Mouse (Mus musculus) midbrain, embryonic 16.5 days (tissue): ENCODE measurements at regions not wholly inside any gene's neighbourhood (a gene's known extent, or its start where the extent isn't known, plus 50 kb on each side); places are given as distances from the start of the nearest gene placed in this dataset.
"Not testable (repeated sequence)": the region's sequence is repeated elsewhere in the genome, so short reads cannot be mapped to it uniquely, and the experiment has no call there.

Experiments used
- ATAC-seq: fragments of 200-750 bp; cut with Nextera tagmentation; 2 replicates; pipeline ENCODE4 v1.8.0; 2017; ENCODE audit warnings: moderate TSS enrichment
- H3K27ac ChIP-seq: fragments of 300-500 bp; sonication (generic); 2 replicates; pipeline ENCODE4 v1.5.1; 2014; ENCODE audit warnings: mild to moderate bottlenecking, low read length, mixed read lengths
- H3K27me3 ChIP-seq: fragments of 300-500 bp; sonication (generic); 2 replicates; pipeline ENCODE4 v1.6.1; 2014; ENCODE audit warnings: low read depth, low read length, mixed read lengths; ENCODE audit not compliant: control insufficient read depth, insufficient read depth
- H3K36me3 ChIP-seq: fragments of 300-500 bp; sonication (generic); 2 replicates; pipeline ENCODE4 v1.6.1; 2014; ENCODE audit warnings: mild to moderate bottlenecking, low read length, moderate library complexity, mixed read lengths; ENCODE audit not compliant: control insufficient read depth, insufficient read depth
- H3K4me1 ChIP-seq: fragments of 300-500 bp; sonication (generic); 2 replicates; pipeline ENCODE4 v1.6.1; 2014; ENCODE audit warnings: mild to moderate bottlenecking, low read length, mixed read lengths; ENCODE audit not compliant: control insufficient read depth, insufficient read depth
- H3K4me2 ChIP-seq: fragments of 300-500 bp; sonication (generic); 2 replicates; pipeline ENCODE4 v1.6.1; 2014; ENCODE audit warnings: mild to moderate bottlenecking, low read length, mixed read lengths
- H3K4me3 ChIP-seq: fragments of 300-500 bp; sonication (generic); 2 replicates; pipeline ENCODE4 v1.5.1; 2014; ENCODE audit warnings: low read depth, mild to moderate bottlenecking, low read length, moderate library complexity, mixed read lengths
- H3K9ac ChIP-seq: fragments of 300-500 bp; sonication (generic); 2 replicates; pipeline ENCODE4 v1.6.1; 2014; ENCODE audit warnings: low read depth, low read length, mixed read lengths
- H3K9me3 ChIP-seq: fragments of 300-500 bp; sonication (generic); replicated peaks from 2 replicates; pipeline ENCODE4 v1.6.1; 2014; ENCODE audit warnings: mild to moderate bottlenecking, low read length, mixed read lengths; ENCODE audit not compliant: control insufficient read depth, poor library complexity, severe bottlenecking
- whole genome bisulfite sequencing: fragments of 180-500 bp; shearing (Covaris S2); extraction: QIAGEN DNeasy Blood & Tissue Kit; methylation state at CpG from one replicate; pipeline ENCODE4 v1.1.7; 2014; 5-methylcytosine and 5-hydroxymethylcytosine counted together

DNA sequence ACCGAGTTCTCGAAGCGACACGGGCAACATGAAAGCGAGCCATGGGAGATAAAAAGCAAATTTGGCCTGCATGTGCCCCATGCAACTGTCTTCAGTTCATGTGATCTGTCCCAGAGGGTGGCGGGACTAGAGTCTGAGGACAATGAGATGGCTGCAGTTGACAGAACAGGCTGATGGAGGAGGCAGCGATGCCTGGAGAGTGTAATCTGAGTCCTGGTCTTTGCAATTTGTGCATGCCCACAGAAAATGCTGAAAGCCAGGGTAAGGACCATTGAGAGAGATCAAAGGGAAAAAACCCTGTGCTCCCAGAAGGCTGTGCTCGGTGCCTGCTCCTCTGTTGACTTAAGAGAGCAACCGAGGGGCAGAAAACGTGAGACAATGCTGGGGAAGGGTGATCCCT lies 624.8 kb upstream of the BB014433 start:
- no peaks in the 10 kb centered on the region for H3K9me3 ChIP-seq
- ATAC-seq = 0 out of 2 replicates have a peak, but pooled peaks have one; percentile 58
- H3K4me2 ChIP-seq = no peak overlapping the region

DNA sequence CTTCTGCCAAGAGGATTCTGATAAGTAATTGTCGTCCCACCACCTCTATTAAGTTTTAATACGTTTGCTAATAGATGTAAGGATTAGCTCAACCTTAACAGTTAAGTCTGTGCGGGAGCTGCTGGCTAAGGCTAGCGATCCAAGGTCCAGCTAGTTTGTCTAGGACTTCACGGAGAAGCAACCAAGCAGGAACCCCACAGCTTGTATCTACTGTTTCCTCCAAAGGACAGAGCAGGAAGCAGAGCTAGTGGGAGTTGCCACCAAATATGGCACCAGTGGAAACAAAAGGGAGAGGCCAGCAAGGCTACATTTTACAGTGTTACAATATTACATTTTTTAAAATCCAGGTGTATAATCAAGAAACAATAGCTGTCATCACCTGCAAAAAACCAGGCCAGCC lies 624.4 kb upstream of the BB014433 start:
- Histone ChIP-seq H3K4me1 (peaks cover 5% of the 10 kb centered on the region; the same call in 1 of the 2 replicates), H3K4me2 (no peak overlapping the region), H3K27me3 (no peaks in the 10 kb centered on the region), H3K9me3 (no peaks in the 10 kb centered on the region), H3K36me3 (no peaks in the 10 kb centered on the region), H3K9ac (no peak overlapping the region), H3K4me3 (no peak overlapping the region), H3K27ac (no peak overlapping the region)
- ATAC-seq = no peak
- WGBS = 68% methylated on average over 5 of the region's 5 CpGs

More for the DNA sequence above, 624.8 kb upstream of the BB014433 start:
- H3K27ac ChIP-seq = no peak overlapping the region
- H3K4me1 ChIP-seq = peaks cover 5% of the 10 kb centered on the region; the same call in 1 of the 2 replicates
- no peak overlapping the region for H3K4me3 ChIP-seq
- H3K27me3 ChIP-seq = no peaks in the 10 kb centered on the region
- H3K36me3 ChIP-seq = no peaks in the 10 kb centered on the region
- no peak overlapping the region for H3K9ac ChIP-seq
- 31% methylated on average over 10 of the region's 10 CpGs for WGBS

DNA sequence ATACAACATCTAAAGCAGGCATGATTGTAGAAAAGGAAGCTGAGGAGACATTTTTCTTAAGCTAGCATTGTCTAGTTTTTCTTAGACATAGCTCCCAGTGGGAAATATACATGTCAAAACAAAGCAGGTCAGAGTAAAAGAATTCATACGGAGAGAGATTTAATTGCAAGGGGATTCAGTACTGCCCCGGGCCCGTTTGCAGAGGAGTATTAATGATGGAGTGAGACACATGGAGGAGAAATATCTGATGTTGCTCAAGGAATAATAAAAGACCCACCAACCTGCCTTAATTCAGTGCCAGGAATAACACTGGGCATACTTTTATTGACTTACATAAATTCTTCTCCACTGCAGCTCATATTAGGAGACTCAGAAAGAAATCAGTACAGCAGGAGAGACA lies 623.6 kb upstream of the BB014433 start:
- Histone ChIP-seq H3K4me2 (no peak overlapping the region), H3K27ac (no peak overlapping the region; the same call in 1 of the 2 replicates), H3K27me3 (no peaks in the 10 kb centered on the region), H3K4me1 (peaks cover 5% of the 10 kb centered on the region; the same call in 1 of the 2 replicates), H3K36me3 (no peaks in the 10 kb centered on the region), H3K9me3 (no peaks in the 10 kb centered on the region), H3K9ac (no peak overlapping the region), H3K4me3 (no peak overlapping the region)
- peak; percentile 76; the same call in 1 of the 2 replicates for ATAC-seq
- 50% methylated on average over 3 of the region's 3 CpGs for WGBS

DNA sequence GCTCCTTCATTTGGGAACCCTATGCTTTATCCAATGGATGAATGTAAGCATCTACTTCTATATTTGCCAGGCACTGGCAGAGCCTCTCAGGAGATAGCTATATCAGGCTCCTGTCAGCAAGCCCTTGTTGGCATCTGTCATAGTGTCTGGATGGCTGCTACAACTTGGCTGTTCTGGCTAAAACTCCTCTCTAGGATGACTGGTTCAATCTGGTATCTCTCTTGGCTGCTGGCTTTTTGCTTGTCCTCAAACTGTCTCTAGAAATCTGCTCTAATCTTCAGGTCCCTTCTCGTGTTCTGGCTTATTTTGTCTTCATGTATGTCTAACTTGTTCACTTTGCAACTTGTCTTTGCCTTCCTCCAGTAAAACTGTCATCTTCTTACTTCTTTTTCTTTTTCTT lies 614.7 kb upstream of the BB014433 start:
- no peak overlapping the region for H3K4me2 ChIP-seq
- no peaks in the 10 kb centered on the region for H3K9me3 ChIP-seq
- no peak overlapping the region for H3K27ac ChIP-seq
- H3K27me3 ChIP-seq = no peaks in the 10 kb centered on the region
- whole genome bisulfite sequencing = 68% methylated on average over 1 of the region's 1 CpGs
- no peak for ATAC-seq
- no peaks in the 10 kb centered on the region for H3K4me1 ChIP-seq
- no peaks in the 10 kb centered on the region for H3K36me3 ChIP-seq
- no peak overlapping the region for H3K9ac ChIP-seq
- H3K4me3 ChIP-seq = no peak overlapping the region

DNA sequence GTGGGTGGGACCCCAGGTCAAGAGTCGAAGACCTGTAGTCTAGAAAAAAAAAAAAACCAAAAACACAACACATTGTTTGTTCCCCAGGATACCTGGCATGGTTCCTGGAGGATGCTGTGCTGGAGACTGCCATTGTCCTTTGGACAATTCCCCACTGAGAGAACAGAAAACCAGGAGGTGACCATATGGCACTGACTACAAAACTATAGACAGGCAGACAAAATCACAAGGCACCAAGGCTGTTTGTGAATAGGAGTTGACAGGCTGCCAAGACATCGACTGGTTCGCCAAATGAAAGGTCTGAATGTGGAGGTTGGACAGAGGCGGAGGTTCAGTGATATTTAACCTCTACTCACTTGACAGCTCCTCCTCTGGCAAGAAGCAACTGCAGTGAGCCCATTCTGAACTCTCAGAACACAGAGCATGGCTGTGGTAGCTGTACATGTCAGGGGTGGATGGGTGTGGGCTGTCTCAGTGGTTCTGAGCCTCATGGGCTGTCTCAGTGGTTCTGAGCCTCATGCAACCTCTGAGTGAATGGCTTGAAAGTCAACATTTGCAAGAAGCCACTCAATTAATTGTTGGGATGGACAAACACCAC lies 589.0 kb upstream of the BB014433 start:
- H3K9ac ChIP-seq = no peak overlapping the region
- no peaks in the 10 kb centered on the region for H3K27me3 ChIP-seq
- no peak overlapping the region for H3K27ac ChIP-seq
- 78% methylated on average over 4 of the region's 4 CpGs for WGBS
- no peak for ATAC-seq
- peaks cover 2% of the 10 kb centered on the region; the same call in 1 of the 2 replicates for H3K9me3 ChIP-seq
- H3K36me3 ChIP-seq = no peaks in the 10 kb centered on the region
- H3K4me1 ChIP-seq = no peaks in the 10 kb centered on the region
- no peak overlapping the region for H3K4me3 ChIP-seq
- no peak overlapping the region for H3K4me2 ChIP-seq

DNA sequence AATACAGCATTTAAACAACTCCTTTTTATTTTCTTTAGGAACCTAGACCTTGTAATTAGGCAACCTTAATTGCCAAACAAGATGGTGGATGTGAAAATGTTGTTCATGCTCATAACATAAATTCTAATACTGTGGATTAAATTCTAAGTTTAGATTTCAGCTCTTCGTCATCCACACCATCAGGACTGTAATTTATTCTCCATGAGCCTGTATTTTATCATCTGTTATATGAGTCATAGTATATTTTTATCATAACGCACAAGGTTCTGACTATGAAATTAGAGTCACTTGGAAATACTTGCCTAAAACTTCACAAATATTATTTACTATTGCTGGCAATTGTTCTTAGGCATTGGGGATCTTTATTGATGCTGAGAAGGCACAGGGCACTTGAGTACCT lies 582.7 kb upstream of the BB014433 start:
- H3K9ac ChIP-seq = no peak overlapping the region
- no peaks in the 10 kb centered on the region for H3K9me3 ChIP-seq
- no peak overlapping the region for H3K27ac ChIP-seq
- no peaks in the 10 kb centered on the region for H3K36me3 ChIP-seq
- H3K4me3 ChIP-seq = no peak overlapping the region
- no peak for ATAC-seq
- 98% methylated on average over 2 of the region's 2 CpGs for WGBS
- H3K4me2 ChIP-seq = no peak overlapping the region
- H3K4me1 ChIP-seq = no peaks in the 10 kb centered on the region
- no peaks in the 10 kb centered on the region for H3K27me3 ChIP-seq

DNA sequence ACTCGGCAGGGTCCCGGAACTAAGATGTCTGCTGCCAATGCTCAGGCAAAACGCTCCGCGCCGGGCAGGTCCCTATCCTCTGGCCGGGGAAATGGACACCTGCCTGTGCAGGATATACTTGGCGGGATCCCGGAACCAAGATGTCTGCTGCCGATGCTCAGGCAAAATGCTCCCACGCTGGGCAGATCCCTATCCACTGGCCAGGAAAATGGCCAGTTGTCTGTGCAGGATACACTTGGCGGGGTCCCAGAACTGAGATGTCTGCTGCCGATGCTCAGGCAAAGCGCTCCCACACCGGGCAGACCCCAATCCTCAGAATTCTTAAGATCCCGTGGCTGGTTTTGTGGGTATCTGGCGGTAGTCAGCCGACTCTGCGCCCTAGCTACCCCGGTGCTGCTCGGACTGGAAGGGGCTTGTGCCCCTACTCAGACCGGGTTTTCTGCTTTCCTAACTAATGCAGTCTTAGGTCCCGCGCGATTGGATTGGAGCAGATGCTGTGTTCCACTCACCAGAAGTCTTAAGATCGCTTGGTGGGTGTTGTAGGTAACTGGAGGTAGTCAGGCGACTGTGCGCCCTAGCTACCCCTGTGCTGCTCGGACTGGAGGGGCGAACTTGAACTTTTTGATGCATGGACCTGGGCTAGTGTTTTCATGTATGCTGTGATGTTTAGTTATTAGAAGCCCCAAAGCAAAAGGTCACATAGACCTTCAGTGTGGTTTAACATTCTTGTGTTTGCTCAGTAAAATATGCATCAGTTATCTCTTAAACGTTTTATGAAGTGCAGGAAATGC lies 577.9 kb upstream of the BB014433 start:
- WGBS = 93% methylated on average over 30 of the region's 31 CpGs
- not testable (repeated sequence) for ATAC-seq, H3K9ac ChIP-seq

DNA sequence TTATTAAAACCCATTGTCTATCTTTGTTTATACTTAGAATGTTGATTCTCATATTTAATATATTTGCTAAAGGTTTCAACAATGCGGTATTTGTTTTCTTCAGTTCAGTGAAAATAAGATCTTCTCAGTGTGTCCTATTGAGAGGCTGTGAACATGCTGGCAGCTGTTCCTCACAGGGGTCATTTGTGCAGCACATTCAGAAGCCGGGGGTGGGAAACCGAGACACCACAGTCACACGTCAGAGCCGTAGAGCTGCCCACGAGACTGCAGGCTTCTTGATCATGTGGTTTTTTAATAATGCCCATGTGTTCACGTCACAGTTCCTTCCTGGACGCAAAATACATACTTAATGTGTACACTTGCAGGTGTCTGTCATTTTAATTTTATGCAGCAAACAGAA lies 564.3 kb upstream of the BB014433 start:
- Histone ChIP-seq H3K27ac (no peak overlapping the region), H3K36me3 (no peaks in the 10 kb centered on the region), H3K9me3 (no peaks in the 10 kb centered on the region), H3K4me1 (peaks cover 3% of the 10 kb centered on the region; the same call in 1 of the 2 replicates), H3K27me3 (no peaks in the 10 kb centered on the region), H3K4me3 (no peak overlapping the region), H3K9ac (no peak overlapping the region), H3K4me2 (no peak overlapping the region)
- 33% methylated on average over 8 of the region's 8 CpGs for WGBS
- no peak for ATAC-seq

More for the DNA sequence above, 577.9 kb upstream of the BB014433 start:
- not testable (repeated sequence) for H3K4me1 ChIP-seq, H3K36me3 ChIP-seq, H3K4me3 ChIP-seq, H3K27ac ChIP-seq, H3K9me3 ChIP-seq, H3K4me2 ChIP-seq, H3K27me3 ChIP-seq

DNA sequence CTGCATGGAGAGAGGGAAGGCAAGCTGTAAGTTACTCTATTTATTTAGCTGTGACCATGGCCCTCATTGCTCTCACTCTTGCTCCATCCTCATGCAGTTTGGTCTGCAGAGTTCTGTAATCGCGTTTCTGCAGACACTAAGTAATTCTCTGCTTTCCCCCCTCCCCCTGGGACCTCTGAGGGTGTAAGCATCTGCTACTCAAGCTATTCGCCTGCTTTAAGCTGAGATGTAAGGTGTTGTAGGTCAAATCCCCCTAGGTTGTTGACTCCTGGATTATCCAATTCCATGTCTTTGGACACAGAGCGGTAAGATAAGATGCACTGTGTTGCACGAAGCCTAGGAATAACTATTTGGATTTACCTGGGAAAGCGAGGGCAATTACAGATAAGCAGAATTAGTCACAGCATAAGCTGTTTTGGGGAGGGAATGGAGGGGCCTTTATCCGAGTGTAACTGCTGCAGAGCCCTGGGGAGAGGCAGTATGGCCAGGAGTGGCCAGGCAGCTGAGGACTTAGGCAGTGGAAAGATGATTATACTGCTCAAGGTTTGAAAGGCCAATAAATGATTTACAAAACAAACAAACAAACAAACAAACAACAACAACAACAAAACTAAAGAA lies 561.8 kb upstream of the BB014433 start:
- Histone ChIP-seq H3K36me3 (no peaks in the 10 kb centered on the region), H3K9me3 (no peaks in the 10 kb centered on the region), H3K4me2 (no peak overlapping the region), H3K27me3 (no peaks in the 10 kb centered on the region), H3K9ac (no peak overlapping the region), H3K27ac (no peak overlapping the region), H3K4me1 (peaks cover 3% of the 10 kb centered on the region; the same call in 1 of the 2 replicates), H3K4me3 (no peak overlapping the region)
- WGBS = 22% methylated on average over 7 of the region's 7 CpGs
- ATAC-seq = peak; percentile 57
